In the genomic region with DNA sequence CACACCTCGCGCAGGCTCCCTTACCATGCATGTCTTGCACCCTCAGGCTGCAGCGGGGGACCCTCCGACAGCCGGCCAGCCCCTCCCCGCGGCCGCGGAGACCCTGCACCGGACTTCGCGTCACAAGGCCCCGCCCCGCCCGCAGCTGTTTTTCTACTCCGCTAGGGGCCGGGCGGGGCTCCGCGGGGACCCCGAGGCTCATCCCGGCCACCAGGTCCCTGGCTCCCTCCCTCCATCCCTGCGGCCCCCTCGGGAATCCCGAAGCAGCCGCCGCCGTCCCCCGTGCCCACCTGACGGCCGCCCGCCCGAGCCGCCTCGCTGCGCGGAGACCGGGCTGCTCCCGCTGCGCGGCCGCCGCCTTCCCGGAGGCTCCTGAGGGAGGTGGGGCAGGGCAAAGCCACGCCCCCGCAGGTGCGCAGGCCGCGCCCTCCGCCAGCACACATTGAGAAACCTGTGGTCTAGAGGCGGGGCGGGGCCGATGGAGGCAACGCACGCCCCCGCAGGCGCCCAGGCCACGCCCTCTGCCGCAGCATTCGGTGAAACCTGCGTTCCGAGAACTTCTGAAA, we compare ENCODE assay signal across 8 mouse cellular contexts. TPM values are rescaled to one million over a fixed set of nuclear protein-coding genes. Genes with fewer than 3 reads are reported as not detected.
DNase-seq lines count a peak whose midpoint lies in the region; ATAC-seq and TF ChIP-seq lines count a peak whose summit lies in the region.

A gene (minus strand): TSS at position 374 of the 566 bp plus-strand sequence.

- TF ChIP-seq POLR2A in liver, adult 2 months (IDR thresholded peaks at IDR 0.05; ENCODE audit: extremely low read depth, insufficient read depth, low read length): no peak
- TF ChIP-seq POLR2A in myocyte (IDR thresholded peaks at IDR 0.05; ENCODE audit: insufficient read length, low read depth): no peak

- WGBS in embryonic facial prominence, embryonic 10.5 days: under 1% methylated on average over 62 of the region's 62 CpGs
- WGBS in hindbrain, embryonic 14.5 days: under 1% methylated on average over 59 of the region's 62 CpGs
- 2% methylated on average over 62 of the region's 62 CpGs for WGBS in liver, adult 2 months

- peaks cover 23% of the 10 kb centered on the region for H3K4me1 ChIP-seq in erythroblast, embryonic 14.5 days (ENCODE audit: control insufficient read depth)
- H3K4me1 ChIP-seq in embryonic facial prominence, embryonic 10.5 days: peaks cover 24% of the 10 kb centered on the region
- no peaks in the 10 kb centered on the region; the same call in 1 of the 2 replicates for H3K4me1 ChIP-seq in hindbrain, embryonic 14.5 days (replicated peaks; ENCODE audit: control insufficient read depth, insufficient read depth, low read length)
- peaks cover 2% of the 10 kb centered on the region; the same call in 1 of the 2 replicates for H3K4me1 ChIP-seq in liver, adult 2 months (ENCODE audit: control insufficient read depth, insufficient read depth, low read length)

- peak within 1 kb of the TSS; percentile 49 for H3K4me3 ChIP-seq in erythroblast, embryonic 14.5 days (replicated peaks)
- peak within 1 kb of the TSS; percentile 78 for H3K4me3 ChIP-seq in embryonic facial prominence, embryonic 10.5 days
- H3K4me3 ChIP-seq in hindbrain, embryonic 14.5 days (replicated peaks; ENCODE audit: low read length): peak within 1 kb of the TSS; percentile 42
- peak within 1 kb of the TSS; percentile 33; the same call in 1 of the 2 replicates for H3K4me3 ChIP-seq in liver, adult 2 months (ENCODE audit: insufficient read depth, low read depth, low read length)
- H3K4me3 ChIP-seq in myocyte: no peak within 1 kb of the TSS

- H3K9me3 ChIP-seq in erythroblast, embryonic 14.5 days (ENCODE audit: control insufficient read depth, low read length): peaks cover 17% of the 10 kb centered on the region
- peaks cover 9% of the 10 kb centered on the region for H3K9me3 ChIP-seq in embryonic facial prominence, embryonic 10.5 days
- H3K9me3 ChIP-seq in hindbrain, embryonic 14.5 days (ENCODE audit: control insufficient read depth, low read length): no peaks in the 10 kb centered on the region

- H3K9ac ChIP-seq in hindbrain, embryonic 14.5 days: peak within 1 kb of the TSS; percentile 48
- no peak within 1 kb of the TSS; the same call in 1 of the 2 replicates for H3K9ac ChIP-seq in liver, adult 2 months (ENCODE audit: low read depth, low read length)

- TF ChIP-seq CTCF in liver, adult 2 months (IDR thresholded peaks at IDR 0.05; ENCODE audit: low read depth, low read length): no peak

- H3K36me3 ChIP-seq in erythroblast, embryonic 14.5 days (ENCODE audit: control insufficient read depth): no peaks in the 10 kb centered on the region
- H3K36me3 ChIP-seq in embryonic facial prominence, embryonic 10.5 days (replicated peaks): no peaks in the 10 kb centered on the region
- no peaks in the 10 kb centered on the region for H3K36me3 ChIP-seq in hindbrain, embryonic 14.5 days (replicated peaks; ENCODE audit: control insufficient read depth, insufficient read depth)
- no peaks in the 10 kb centered on the region for H3K36me3 ChIP-seq in liver, adult 2 months (ENCODE audit: control insufficient read depth, insufficient read depth, low read length)
- no peaks in the 10 kb centered on the region for H3K36me3 ChIP-seq in myocyte (ENCODE audit: control insufficient read depth, insufficient read depth)

- H3K79me2 ChIP-seq in liver, adult 2 months (ENCODE audit: control insufficient read depth, insufficient read depth, low read length): no peaks in the 10 kb centered on the region
- H3K79me2 ChIP-seq in myocyte (ENCODE audit: control insufficient read depth, insufficient read depth): no peaks in the 10 kb centered on the region

- peak within 1 kb of the TSS; percentile 63 for H3K27ac ChIP-seq in embryonic facial prominence, embryonic 10.5 days (replicated peaks)
- H3K27ac ChIP-seq in hindbrain, embryonic 14.5 days: no peak within 1 kb of the TSS
- H3K27ac ChIP-seq in liver, adult 2 months (replicated peaks; ENCODE audit: insufficient read depth, low read depth, low read length): no peak within 1 kb of the TSS

- no peak for ATAC-seq in erythroblast, adult 5-6 weeks (replicated peaks; ENCODE audit: low FRiP score, poor library complexity, severe bottlenecking)
- ATAC-seq in hindbrain, embryonic 14.5 days (ENCODE audit: low FRiP score): peak; percentile 12; the same call in 1 of the 2 replicates

- H3K4me2 ChIP-seq in hindbrain, embryonic 14.5 days (replicated peaks): peak within 1 kb of the TSS; percentile 86
- H3K4me2 ChIP-seq in myocyte (ENCODE audit: low read depth): peak within 1 kb of the TSS; percentile 45

- peaks cover 71% of the 10 kb centered on the region for H3K27me3 ChIP-seq in erythroblast, embryonic 14.5 days (ENCODE audit: control insufficient read depth)
- peaks cover 83% of the 10 kb centered on the region for H3K27me3 ChIP-seq in embryonic facial prominence, embryonic 10.5 days (replicated peaks; ENCODE audit: low read depth, poor library complexity, severe bottlenecking)
- peaks cover 49% of the 10 kb centered on the region for H3K27me3 ChIP-seq in hindbrain, embryonic 14.5 days (ENCODE audit: control insufficient read depth, insufficient read depth, low read length)
- peaks cover 21% of the 10 kb centered on the region; the same call in 1 of the 2 replicates for H3K27me3 ChIP-seq in liver, adult 2 months (ENCODE audit: control insufficient read depth, insufficient read depth, low read length)
- peaks cover 17% of the 10 kb centered on the region for H3K27me3 ChIP-seq in myocyte (ENCODE audit: control insufficient read depth, insufficient read depth, insufficient read length)

- DNase-seq in embryonic facial prominence, embryonic 10.5 days (ENCODE audit: low spot score): peak; percentile 75
- no peak for DNase-seq in hindbrain, embryonic 14.5 days (ENCODE audit: low spot score)
- DNase-seq in liver, adult 2 months (ENCODE audit: extremely low read depth, low read depth, low spot score): peak; percentile 42
- peak; percentile 79 for DNase-seq in testis, postnatal 10 days (ENCODE audit: low spot score)
- DNase-seq in left cerebral cortex, adult 11 months (ENCODE audit: low spot score): no peak

- no peak within 1 kb of the TSS for H3ac ChIP-seq in myocyte (ENCODE audit: control insufficient read depth, insufficient read length)

TF ChIP-seq in myocyte, 11 proteins besides CTCF, POLR2A, EP300 and RAD21:
- TF ChIP-seq MYOG (IDR thresholded peaks at IDR 0.05; ENCODE audit: control insufficient read depth in 1 of 3, insufficient read depth in 1 of 3, insufficient read length in 2 of 3, low read depth in 2 of 3) (no peak), E2F4 (IDR thresholded peaks at IDR 0.05; ENCODE audit: insufficient read depth) (no peak), SRF (IDR thresholded peaks at IDR 0.05; ENCODE audit: control insufficient read depth, insufficient read length, low read depth) (no peak), MYOD1 (IDR thresholded peaks at IDR 0.05; ENCODE audit: control insufficient read depth in 1 of 3, insufficient read length in 2 of 3, low read depth in 2 of 3) (no peak), TCF12 (IDR thresholded peaks at IDR 0.05; ENCODE audit: insufficient read depth, poor library complexity, severe bottlenecking) (no peak), POLR2AphosphoS2 (IDR thresholded peaks at IDR 0.05; ENCODE audit: insufficient read length, low read depth) (no peak), USF1 (IDR thresholded peaks at IDR 0.05; ENCODE audit: low read depth) (no peak), TCF3 (IDR thresholded peaks at IDR 0.05; ENCODE audit: insufficient read length, low read depth) (no peak), REST (IDR thresholded peaks at IDR 0.05; ENCODE audit: insufficient read depth, insufficient read length) (no peak), CEBPB (IDR thresholded peaks at IDR 0.05; ENCODE audit: insufficient read depth, poor library complexity, severe bottlenecking) (no peak), MAX (IDR thresholded peaks at IDR 0.05; ENCODE audit: low read depth) (no peak)
TF ChIP-seq in myocyte: peak in this region for 0.

RNA-seq across cellular contexts. Expression of the gene that starts here (rescaled TPM):
- polyA plus RNA-seq in erythroblast, embryonic 14.5 days (2012): not detected in 2 replicates
- total RNA-seq in erythroblast, adult 5-6 weeks (2015; ENCODE audit: low replicate concordance): not detected in 2 replicates
- total RNA-seq in erythroblast, adult 5-6 weeks (2017; ENCODE audit: low replicate concordance): not detected in 2 replicates
- 7.9 and 8.8 TPM in 2 replicates for polyA plus RNA-seq in embryonic facial prominence, embryonic 10.5 days (2016; fragmentation: Nextera tagmentation; extraction: Ambion mirVana)
- 0.78 and 1.1 TPM in 2 replicates for polyA plus RNA-seq in hindbrain, embryonic 14.5 days (2014; fragmentation: Nextera tagmentation; extraction: Ambion mirVana)
- total RNA-seq in liver, adult 2 months (2014; rRNA removed): 0.37 TPM in 1 of 2 replicates, not detected in the other
- 0.17 and 0.24 TPM in 2 replicates for polyA plus RNA-seq in liver, adult 2 months (2012; rRNA removed)
- 3.5 TPM for polyA plus RNA-seq in myocyte (2012; fragmentation: generic; extraction: Trizol)

Comparison
In these comparisons a context has a peak if more than half of its experiments do, and no peak if none do; other contexts are left out.
1. Peak in DNase-seq and H3K4me3 ChIP-seq in liver, adult 2 months; RNA of the gene not detected or under 1 TPM.
2. DNase-seq: peak in embryonic facial prominence, embryonic 10.5 days (single experiment) and testis, postnatal 10 days (single experiment); none in hindbrain, embryonic 14.5 days (single experiment) and left cerebral cortex, adult 11 months (single experiment).